Mouse (Mus musculus): ENCODE results near the gene Dync1li2. TPM values are rescaled to one million over a fixed set of nuclear protein-coding genes. Genes with fewer than 3 reads are reported as not detected.

Gene Dync1li2
- total and polyA plus RNA-seq, 3 experiments = 12.7 to 22.8 (median 14.3) TPM

DNA sequence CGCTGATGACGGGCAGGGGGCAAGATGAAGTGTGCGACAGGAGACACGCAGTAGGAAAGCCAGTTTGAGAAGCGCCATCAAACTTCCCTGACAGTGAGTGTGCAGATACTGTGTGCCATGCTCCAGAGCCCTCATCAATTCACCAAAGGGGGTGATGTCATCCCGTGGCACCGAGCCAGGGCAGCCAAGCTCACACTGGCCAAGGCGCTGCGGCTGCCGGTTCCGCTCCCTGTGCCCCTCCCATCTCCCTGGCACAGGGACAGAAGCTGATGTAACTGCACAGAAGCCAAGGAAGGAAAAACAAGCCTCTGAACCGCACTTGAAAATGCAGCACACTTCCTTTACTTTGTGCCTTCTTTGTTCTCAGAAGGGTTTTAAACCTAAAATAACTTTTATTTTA is 6.8 kb downstream of the Dync1li2 start:
- no peak overlapping the region for H3K27ac ChIP-seq (ENCODE audit: insufficient read depth, low read depth)

DNA sequence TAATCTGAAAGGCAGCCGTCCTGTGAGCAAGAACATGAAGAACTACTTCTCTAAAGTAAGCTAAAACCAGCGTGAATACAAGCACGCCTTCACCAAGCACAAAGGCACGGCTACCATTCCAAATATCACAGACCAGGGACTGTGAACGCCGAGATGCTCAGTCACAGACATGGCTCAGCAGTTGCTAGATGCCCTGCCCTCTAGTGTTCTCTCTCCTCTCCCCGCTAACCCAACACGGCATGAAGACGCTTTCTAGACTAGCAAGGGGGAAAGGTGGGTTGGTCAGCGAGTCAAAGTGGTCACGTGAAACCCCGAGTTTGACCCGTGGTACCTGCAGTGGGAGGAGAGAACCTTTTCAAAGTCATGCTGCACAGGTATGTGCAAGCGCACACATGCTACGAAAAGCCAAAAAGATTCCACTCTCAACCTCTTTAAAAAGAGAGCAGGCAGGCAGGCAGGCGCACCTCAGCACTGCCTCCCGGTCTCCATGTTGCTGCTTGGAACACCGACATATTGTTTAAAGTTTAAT is 8.0 kb downstream of the Dync1li2 start:
- no peak overlapping the region for H3K4me2 ChIP-seq (ENCODE audit: insufficient read depth, low read depth, poor library complexity, severe bottlenecking)

More for the DNA sequence above, 6.8 kb downstream of the Dync1li2 start:
- TF ChIP-seq E2F4 (IDR thresholded peaks at IDR 0.05; ENCODE audit: insufficient replicate concordance, low read depth, low read length) = no peak
- DNase-seq (ENCODE audit: extremely low read depth) = no peak
- no peak overlapping the region for H3K4me3 ChIP-seq (replicated peaks in 1 of 3; ENCODE audit: low read depth in 2 of 3, low read length in 2 of 3, poor library complexity in 1 of 3)
- H3K79me2 ChIP-seq (replicated peaks; ENCODE audit: control insufficient read depth, extremely low read depth, insufficient read depth, poor library complexity, severe bottlenecking) = no peaks in the 10 kb centered on the region
- H3K27me3 ChIP-seq (replicated peaks) = no peaks in the 10 kb centered on the region
- no peak overlapping the region for H3K9ac ChIP-seq (ENCODE audit: insufficient read depth, low read depth)
- peaks cover 1 to 12% of the 10 kb centered on the region in 2 experiments; a peak in 3 of 4 replicates for H3K4me1 ChIP-seq (ENCODE audit: control insufficient read depth in 1 of 2, insufficient read depth in 2 of 2)
- dilution Hi-C loops (cut with MboI; ENCODE audit: extremely low pct_ligation_motif_present, extremely low pct_unique_long_range_greater_than_20kb, low sequenced_read_pairs) = no loop called here
- H3K4me2 ChIP-seq (ENCODE audit: insufficient read depth, low read depth, poor library complexity, severe bottlenecking) = no peak overlapping the region
- in situ Hi-C loops (cut with MboI; ENCODE audit: low pct_ligation_motif_present, low pct_unique_long_range_greater_than_20kb, low sequenced_read_pairs) = no loop called here
- peaks cover 2% of the 10 kb centered on the region for H3K9me3 ChIP-seq (replicated peaks; ENCODE audit: low read length)
- peaks cover 72 to 93% of the 10 kb centered on the region in 2 experiments for H3K36me3 ChIP-seq (replicated peaks in 1 of 2; ENCODE audit: control insufficient read depth in 1 of 2, insufficient read depth in 1 of 2, low read length in 1 of 2)

DNA sequence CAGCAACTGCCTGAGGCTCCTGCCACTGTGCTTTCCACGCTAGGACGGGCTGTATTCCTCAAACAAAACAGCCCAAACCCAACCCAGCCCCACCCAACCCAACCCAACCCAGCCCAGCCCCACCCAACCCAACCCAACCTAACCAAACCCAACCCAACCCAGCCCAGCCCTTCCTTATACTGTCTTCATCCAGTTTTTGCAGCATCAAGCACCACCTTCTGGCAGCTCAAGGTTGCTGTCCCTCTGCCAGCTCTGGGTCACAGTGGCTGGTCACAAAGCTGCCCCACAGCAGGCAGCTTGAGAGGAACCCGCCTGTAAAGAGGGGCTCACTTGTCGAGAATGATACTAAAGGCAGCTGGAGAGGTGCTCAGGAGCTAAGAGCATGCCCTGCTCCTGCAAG is 8.6 kb downstream of the Dync1li2 start:
- in situ Hi-C loops (cut with MboI; ENCODE audit: low pct_ligation_motif_present, low pct_unique_long_range_greater_than_20kb, low sequenced_read_pairs) = no loop called here
- Histone ChIP-seq H3K36me3 (replicated peaks in 1 of 2; ENCODE audit: control insufficient read depth in 1 of 2, insufficient read depth in 1 of 2, low read length in 1 of 2) (peaks cover 71 to 93% of the 10 kb centered on the region in 2 experiments), H3K79me2 (replicated peaks; ENCODE audit: control insufficient read depth, extremely low read depth, insufficient read depth, poor library complexity, severe bottlenecking) (no peaks in the 10 kb centered on the region), H3K27ac (ENCODE audit: insufficient read depth, low read depth) (no peak overlapping the region), H3K4me2 (ENCODE audit: insufficient read depth, low read depth, poor library complexity, severe bottlenecking) (no peak overlapping the region), H3K9ac (ENCODE audit: insufficient read depth, low read depth) (no peak overlapping the region), H3K4me1 (ENCODE audit: control insufficient read depth in 1 of 2, insufficient read depth in 2 of 2) (0 out of 4 replicates have a peak, but pooled peaks cover 0 to 7% of the 10 kb centered on the region in 2 experiments), H3K27me3 (replicated peaks) (no peaks in the 10 kb centered on the region), H3K9me3 (replicated peaks; ENCODE audit: low read length) (peaks cover 2% of the 10 kb centered on the region), H3K4me3 (replicated peaks in 1 of 3; ENCODE audit: low read depth in 2 of 3, low read length in 2 of 3, poor library complexity in 1 of 3) (no peak overlapping the region)
- no peak for DNase-seq (ENCODE audit: extremely low read depth)
- TF ChIP-seq JUN (IDR thresholded peaks at IDR 0.05; ENCODE audit: insufficient read depth, low read depth, low read length) (no peak), POLR2A (IDR thresholded peaks at IDR 0.05; ENCODE audit: low read depth, low read length) (no peak), CHD1 (IDR thresholded peaks at IDR 0.05; ENCODE audit: low read depth, low read length) (no peak), RAD21 (IDR thresholded peaks at IDR 0.05; ENCODE audit: low read depth, low read length) (no peak; the same call in 1 of the 2 replicates), ZMIZ1 (IDR thresholded peaks at IDR 0.05; ENCODE audit: low read depth, low read length) (no peak), MAX (IDR thresholded peaks at IDR 0.05; ENCODE audit: low read length) (no peak), NRF1 (IDR thresholded peaks at IDR 0.05; ENCODE audit: low read depth, low read length) (no peak), NELFE (IDR thresholded peaks at IDR 0.05; ENCODE audit: low read depth, low read length) (no peak), RCOR1 (conservative IDR thresholded peaks at IDR 0.05; ENCODE audit: low read depth, low read length) (no peak)
- dilution Hi-C loops (cut with MboI; ENCODE audit: extremely low pct_ligation_motif_present, extremely low pct_unique_long_range_greater_than_20kb, low sequenced_read_pairs) = no loop called here

More for the DNA sequence above, 8.0 kb downstream of the Dync1li2 start:
- H3K36me3 ChIP-seq (replicated peaks in 1 of 2; ENCODE audit: control insufficient read depth in 1 of 2, insufficient read depth in 1 of 2, low read length in 1 of 2) = peaks cover 75 to 94% of the 10 kb centered on the region in 2 experiments
- no peaks in the 10 kb centered on the region for H3K27me3 ChIP-seq (replicated peaks)
- H3K27ac ChIP-seq (ENCODE audit: insufficient read depth, low read depth) = no peak overlapping the region
- H3K9ac ChIP-seq (ENCODE audit: insufficient read depth, low read depth) = no peak overlapping the region
- in situ Hi-C loops (cut with MboI; ENCODE audit: low pct_ligation_motif_present, low pct_unique_long_range_greater_than_20kb, low sequenced_read_pairs) = no loop called here
- no peak overlapping the region for H3K4me3 ChIP-seq (replicated peaks in 1 of 3; ENCODE audit: low read depth in 2 of 3, low read length in 2 of 3, poor library complexity in 1 of 3)
- no peaks in the 10 kb centered on the region for H3K79me2 ChIP-seq (replicated peaks; ENCODE audit: control insufficient read depth, extremely low read depth, insufficient read depth, poor library complexity, severe bottlenecking)
- no peak for TF ChIP-seq NRF1 (IDR thresholded peaks at IDR 0.05; ENCODE audit: low read depth, low read length)
- no peak for TF ChIP-seq ZNF384 (IDR thresholded peaks at IDR 0.05; ENCODE audit: low read depth, low read length)
- TF ChIP-seq TCF12 (IDR thresholded peaks at IDR 0.05; ENCODE audit: low read depth, low read length) = no peak
- TF ChIP-seq IRF4 (IDR thresholded peaks at IDR 0.05; ENCODE audit: low read depth, low read length) = no peak
- no peak for TF ChIP-seq CTCF (conservative IDR thresholded peaks at IDR 0.05 in 1 of 2, IDR thresholded peaks at IDR 0.05 in 1 of 2; ENCODE audit: low read depth in 2 of 2, low read length in 2 of 2)
- TF ChIP-seq POLR2AphosphoS2 (IDR thresholded peaks at IDR 0.05; ENCODE audit: low read depth, low read length) = no peak
- no peak for TF ChIP-seq E2F4 (IDR thresholded peaks at IDR 0.05; ENCODE audit: insufficient replicate concordance, low read depth, low read length)
- TF ChIP-seq ELF1 (IDR thresholded peaks at IDR 0.05; ENCODE audit: low read depth, low read length) = no peak
- TF ChIP-seq RAD21 (IDR thresholded peaks at IDR 0.05; ENCODE audit: low read depth, low read length) = no peak
- TF ChIP-seq MYC (IDR thresholded peaks at IDR 0.05; ENCODE audit: low read depth, low read length) = no peak
- no peak for TF ChIP-seq MXI1 (IDR thresholded peaks at IDR 0.05; ENCODE audit: low read depth, low read length)
- TF ChIP-seq ZC3H11A (IDR thresholded peaks at IDR 0.05; ENCODE audit: low read depth, low read length) = no peak
- TF ChIP-seq HCFC1 (IDR thresholded peaks at IDR 0.05; ENCODE audit: low read depth, low read length) = no peak
- H3K4me1 ChIP-seq (ENCODE audit: control insufficient read depth in 1 of 2, insufficient read depth in 2 of 2) = 0 out of 4 replicates have a peak, but pooled peaks cover 0 to 7% of the 10 kb centered on the region in 2 experiments
- no peak for DNase-seq (ENCODE audit: extremely low read depth)
- dilution Hi-C loops (cut with MboI; ENCODE audit: extremely low pct_ligation_motif_present, extremely low pct_unique_long_range_greater_than_20kb, low sequenced_read_pairs) = no loop called here
- peaks cover 2% of the 10 kb centered on the region for H3K9me3 ChIP-seq (replicated peaks; ENCODE audit: low read length)

Measured in CH12.LX (cell line).